Mouse (Mus musculus): ENCODE results near the gene Lgr6.
A peak's percentile ranks its signal among the peaks of the same experiment; 100 is the strongest.

The Lgr6 gene

DNA sequence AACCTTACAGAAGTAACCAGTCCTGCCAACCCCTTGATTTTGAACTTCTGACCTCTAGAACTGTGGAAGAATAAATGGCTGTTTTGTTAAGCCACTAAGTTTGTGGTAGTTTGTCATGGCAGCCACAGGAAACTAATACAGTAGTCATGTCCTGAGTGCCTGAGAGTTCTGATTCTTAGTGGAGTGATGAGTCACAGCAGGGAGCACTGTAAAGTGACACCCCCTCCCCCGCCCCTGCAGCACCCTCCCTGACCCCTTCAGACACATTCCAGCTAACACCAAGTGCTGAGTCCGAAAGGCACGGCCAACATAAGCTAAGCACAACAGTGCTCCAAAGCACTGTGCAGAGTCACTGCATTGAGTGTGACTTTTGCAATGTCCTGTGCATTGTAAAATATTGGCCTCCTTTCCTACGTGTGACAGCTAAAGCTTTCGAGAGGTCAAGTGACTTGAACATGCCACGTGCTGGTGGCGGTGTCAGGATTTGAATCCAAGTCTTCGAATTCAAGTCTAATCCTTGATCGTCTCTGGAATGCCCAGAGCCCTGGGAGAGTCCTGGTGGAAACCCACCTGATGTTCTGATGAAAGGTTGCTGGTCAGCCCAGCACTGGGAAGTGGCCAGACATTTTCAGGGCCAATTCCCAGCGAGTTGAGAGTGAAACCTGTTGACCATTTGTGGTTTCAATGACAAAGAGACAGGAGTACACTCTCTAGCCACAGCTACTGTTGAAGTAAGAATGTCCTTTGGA is 88.0 kb downstream of the Lgr6 start:
- DNase-seq (ENCODE audit: low read depth, low spot score): no peak

DNA sequence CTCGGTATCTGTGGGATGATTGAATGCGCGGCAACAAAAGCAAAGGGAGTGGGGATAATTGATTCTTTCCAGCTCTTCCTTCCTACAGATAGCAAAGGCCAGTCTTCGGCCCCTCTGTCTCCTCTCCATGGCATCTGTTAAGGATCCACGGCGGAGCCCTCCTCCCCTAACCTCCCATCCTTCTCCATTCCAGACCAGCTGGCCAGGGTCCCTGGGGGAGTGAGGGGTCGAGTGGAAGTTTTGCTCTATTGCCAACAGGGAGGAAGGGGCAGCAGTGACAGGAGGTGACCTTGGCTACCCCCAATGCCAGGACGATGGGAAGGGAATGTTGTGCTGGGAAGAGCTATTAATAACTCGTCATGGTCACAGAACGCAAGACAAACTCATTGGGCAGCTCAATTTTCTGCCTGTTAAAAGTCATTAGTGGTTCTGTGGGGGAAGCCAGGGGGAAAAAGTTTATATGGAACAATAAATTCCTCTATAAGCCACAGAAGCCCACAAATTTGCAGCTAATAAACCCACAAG is 90.1 kb downstream of the Lgr6 start:
- no peak for DNase-seq (ENCODE audit: low read depth, low spot score)

DNA sequence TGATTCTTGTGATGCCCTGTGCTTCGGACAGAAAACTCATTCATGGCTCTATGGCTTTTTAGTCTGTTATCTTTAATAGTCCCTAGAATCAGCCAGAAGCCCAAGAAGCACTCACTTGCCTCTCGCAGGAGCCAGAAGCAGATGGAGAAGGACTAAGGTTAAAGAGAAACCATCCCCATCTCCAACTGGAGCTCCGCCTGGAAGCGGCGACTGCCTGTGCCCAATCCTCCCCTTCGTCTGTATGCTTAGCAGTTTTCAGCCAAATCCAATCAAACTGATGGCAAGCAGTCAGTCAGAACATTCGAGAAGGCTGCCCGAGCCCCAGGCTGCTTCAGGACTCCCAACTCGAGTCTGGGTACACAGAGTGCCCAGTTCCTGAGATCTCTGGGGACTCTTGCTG is 92.6 kb downstream of the Lgr6 start:
- DNase-seq (ENCODE audit: low read depth, low spot score): no peak

DNA sequence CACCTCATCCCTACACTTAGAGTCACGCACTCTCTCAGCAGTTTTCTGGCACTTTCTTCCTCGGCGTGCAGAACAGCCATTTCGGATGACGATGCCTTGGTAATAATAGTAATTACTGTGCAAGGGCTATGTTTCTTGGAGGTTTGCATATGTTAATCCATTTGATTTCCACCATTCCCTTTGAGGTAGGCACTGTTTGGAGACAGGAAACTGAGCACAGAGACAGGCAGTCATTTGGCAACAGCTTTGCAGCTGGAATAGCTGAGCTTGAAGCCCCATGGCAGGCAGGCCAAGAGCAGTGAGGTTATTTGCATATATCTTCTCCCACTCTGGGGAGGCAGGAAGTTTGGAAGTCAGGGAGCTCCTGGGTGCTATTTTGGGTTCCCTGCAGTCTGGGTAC is 93.2 kb downstream of the Lgr6 start:
- DNase-seq (ENCODE audit: low read depth, low spot score): no peak

DNA sequence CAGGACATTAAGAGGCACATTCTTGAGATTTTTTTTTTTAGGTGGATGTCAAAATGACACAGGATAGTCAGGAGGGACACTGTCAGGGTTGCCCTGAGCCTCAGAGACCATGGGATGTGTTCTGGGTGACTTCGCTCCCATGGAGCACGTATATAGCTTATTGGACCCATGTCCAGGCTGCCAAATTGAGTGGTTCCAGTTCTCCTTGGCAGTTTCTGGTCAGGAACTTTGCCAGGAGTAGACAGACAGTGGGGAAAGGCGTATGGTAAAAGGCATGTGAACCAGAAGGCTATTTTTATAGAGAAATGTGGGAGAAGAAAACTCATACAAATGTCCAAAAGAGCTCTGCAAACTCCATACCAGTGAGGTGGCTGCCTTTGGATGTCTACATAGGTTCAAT is 95.2 kb downstream of the Lgr6 start:
- DNase-seq (ENCODE audit: low read depth, low spot score): no peak

DNA sequence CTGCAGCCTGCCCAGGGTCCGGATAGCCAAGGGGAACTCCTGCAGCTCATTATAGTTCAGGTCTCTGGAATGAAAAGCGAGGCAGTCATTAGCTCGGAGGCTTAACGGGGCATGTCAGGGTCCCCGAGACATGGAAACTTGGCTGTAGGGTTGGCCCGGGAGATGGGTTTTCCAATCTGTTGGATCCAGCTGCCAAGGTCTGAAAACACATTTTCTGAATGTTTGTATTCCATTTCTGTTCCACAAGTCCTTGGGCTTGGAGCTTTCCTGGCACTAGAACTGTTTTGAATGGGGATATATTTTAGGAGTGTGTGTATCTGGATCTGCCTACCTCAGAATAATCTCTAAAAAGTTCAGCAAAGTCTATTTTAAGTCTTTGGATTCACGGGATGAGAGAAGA is 99.4 kb downstream of the Lgr6 start:
- DNase-seq (ENCODE audit: low read depth, low spot score): no peak

DNA sequence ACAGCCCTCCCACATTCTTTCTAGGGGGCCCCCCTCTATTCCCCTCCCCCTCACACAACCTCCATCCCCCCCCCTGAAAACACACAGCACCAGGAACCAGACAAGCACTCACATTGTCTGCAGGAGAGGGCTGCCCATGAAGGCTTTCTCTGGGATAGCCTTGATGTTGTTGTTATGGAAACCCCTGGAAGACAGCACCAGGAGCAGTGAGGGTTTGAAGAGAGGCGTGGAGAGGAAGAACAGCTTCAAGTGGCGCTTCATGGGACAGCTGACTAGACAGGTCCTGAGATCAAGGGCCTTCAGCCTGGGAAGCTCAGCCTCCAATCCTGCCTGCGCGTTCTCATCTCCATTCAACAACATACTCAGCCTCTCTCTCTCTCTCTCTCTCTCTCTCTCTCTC is 101.7 kb downstream of the Lgr6 start:
- DNase-seq (ENCODE audit: low read depth, low spot score): no peak

DNA sequence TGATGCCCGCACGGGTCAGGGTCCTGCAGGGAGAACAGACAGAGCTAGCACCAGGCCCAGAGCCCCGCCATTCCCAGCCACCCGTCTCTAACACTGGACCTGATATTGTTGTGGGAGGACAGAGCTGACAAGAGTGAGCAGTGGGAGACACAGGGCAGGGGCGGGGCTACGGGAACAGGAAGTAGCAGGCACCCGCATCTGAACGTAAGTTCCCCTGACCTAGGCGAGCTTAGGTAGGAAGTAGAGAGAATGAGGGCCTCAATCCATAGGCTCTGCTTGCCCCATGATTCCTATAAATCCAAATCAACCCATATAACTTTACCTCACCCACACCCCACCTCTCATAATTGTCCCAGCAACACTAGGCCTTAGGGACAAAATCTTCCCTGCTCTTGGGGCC is 104.5 kb downstream of the Lgr6 start:
- no peak for DNase-seq (ENCODE audit: low read depth, low spot score)

DNA sequence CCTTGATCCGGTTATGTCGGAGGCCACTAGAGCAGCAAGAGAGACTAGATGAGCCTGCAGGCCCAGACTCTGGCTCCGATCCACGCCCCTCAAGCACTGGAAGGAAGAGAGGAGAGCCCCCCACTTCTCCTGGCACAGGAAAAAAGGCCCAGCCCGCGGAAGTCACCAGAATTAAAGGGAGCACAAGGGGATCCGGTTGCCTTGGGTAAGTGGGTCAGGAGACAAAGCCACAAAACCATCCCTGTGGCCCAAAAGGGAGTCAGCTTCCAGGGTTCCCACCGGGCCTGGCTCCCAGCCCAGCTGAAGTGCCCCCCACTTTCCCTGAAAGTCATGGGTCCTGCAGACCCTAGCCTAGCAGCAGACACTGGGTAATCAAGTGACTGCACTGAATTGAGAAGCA is 106.8 kb downstream of the Lgr6 start:
- DNase-seq (ENCODE audit: low read depth, low spot score): no peak

DNA sequence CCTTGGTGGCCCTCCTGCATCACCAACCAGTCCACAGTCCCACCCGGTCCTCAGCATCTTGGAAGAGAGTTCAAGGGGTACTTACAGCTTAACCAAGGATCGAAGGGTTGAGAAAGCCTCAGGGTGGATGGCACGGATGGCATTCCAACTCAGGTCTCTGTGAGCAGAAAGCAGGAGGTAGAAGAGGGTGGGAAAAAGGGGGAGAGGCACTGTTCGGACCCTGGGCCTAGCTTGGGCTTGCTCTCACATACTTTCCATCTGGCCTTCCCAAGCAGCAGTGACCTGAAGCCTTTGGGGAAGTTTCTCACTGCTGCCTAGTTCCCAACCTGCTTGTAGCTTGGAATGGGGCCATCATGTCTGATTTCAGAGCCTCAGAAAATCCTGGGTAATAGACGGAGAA is 107.5 kb downstream of the Lgr6 start:
- DNase-seq (ENCODE audit: low read depth, low spot score): no peak

DNA sequence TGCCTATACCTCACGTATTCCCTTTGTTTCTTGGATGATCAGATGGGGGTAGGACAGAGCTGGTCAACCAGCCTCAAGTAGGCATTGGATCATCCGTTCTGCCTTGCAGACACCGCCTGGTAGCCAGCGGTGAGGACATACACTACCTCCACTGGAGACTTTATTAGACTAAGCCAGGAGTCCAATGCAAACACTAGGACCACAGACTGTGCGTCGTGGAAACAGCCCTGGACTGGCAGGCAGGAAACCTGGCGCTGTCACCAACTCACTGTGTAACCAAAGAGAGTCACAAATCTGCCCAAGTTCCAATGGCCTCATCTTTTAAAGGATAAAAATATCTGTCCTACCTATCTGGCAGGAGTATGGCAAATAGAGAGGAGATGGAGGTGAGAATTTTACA is 108.6 kb downstream of the Lgr6 start:
- no peak for DNase-seq (ENCODE audit: low read depth, low spot score)

DNA sequence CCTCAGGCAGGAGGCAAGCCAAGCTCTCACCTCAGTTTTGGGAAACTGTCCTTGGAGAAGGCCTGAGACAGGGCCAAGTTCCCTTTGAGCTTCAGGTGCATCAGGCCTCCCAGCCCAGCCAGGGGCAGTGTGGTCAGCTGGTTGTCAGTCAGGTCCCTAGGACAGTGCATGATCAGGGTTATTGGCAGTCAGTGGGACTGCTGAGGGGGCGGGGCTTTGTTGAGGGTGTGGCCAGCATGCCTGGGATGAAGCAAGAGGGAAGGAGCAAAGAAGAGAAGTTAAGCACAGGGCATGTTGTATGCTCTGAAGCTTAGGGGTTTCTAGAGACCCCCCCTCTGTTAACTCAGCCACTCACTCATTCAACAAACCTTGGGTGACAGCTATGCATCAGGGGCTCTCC is 109.1 kb downstream of the Lgr6 start:
- no peak for DNase-seq (ENCODE audit: low read depth, low spot score)

DNA sequence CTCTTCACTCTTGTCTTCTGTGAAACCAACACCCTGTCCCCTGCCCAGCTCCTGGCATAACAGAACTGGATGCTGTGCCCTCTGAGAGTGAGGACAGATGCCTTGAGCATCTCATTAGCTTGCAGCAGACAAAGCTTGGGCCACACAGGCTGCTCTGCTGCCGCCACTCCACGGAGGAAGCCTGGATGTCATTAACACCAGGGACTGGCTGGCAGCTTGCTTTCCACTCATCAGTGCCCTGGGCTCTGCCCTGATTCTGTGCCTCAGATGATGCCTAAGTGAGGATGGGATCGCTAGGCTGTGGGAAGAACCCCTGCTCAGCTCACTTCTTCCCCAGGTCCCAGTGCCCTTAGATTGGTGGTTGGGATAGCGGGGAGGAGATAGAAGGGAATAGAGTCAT is 109.6 kb downstream of the Lgr6 start:
- DNase-seq (ENCODE audit: low read depth, low spot score): no peak

DNA sequence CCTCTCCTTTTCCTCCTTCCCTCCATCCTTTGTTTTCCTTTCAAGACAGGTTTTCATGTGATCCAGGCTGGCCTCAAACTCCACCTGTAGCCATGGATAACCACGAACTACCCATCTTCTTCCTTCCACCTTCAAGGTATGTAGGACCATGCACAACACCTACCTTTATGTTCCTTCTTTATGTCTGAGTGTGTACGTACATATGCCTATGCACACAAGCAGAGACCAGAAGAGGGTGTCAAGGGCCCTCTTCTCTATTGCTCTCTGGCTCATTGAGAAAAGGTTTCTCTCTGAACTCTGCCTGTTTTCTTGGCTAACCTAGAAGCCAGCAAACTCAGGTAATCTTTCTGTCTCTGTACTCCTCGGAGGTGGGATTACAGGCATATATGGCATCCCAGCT is 110.3 kb downstream of the Lgr6 start:
- DNase-seq (ENCODE audit: low read depth, low spot score): no peak

DNA sequence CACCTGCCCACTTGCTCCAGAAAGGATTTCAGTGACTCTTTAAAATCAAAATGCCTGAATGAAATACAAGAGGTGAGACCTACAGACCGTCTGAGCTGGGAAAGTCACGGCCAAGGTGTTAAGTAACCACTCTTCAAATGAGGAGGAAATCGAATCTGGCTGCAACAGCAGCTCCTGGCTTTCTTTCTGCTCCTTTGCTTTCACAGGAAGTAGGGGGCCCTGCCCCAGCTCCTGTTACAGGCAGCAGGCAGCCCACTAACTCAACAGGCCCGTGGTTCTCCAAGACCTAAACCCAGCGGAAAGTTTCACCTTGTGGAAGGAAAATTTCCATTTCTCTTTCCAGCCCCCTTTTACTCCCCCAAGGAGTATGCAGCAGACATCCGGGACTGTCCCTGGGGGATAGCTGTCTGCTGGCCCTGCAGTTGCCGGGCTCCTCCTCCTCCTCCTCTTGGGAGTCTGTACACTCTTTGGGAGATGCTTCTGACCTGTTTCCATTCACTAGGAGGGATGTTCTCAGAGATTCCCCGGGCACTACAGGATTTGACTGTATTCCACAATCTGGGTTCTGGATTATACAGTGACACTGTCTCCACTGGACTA is 112.9 kb downstream of the Lgr6 start:
- no peak for DNase-seq (ENCODE audit: low read depth, low spot score)

DNA sequence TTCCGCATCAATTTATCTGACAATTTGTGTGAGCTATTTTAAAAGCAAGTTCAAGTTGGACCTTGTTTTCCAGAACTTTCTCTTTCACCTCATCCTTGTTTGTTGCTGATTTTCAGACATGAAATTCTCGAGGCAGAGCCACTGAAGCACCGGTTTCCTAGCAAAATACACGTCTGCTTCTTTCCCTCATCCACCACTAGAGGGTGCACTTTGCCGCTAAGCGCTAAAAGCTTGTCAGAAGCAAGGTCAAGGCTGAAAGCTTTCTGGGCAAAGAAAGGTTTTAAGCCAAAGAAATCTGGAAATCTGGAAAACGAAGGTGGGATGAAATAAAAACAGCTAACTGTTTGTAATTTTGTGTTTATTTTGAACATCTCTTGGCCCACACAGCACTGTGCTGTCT is 115.7 kb downstream of the Lgr6 start:
- DNase-seq (ENCODE audit: low read depth, low spot score): peak; percentile 62

DNA sequence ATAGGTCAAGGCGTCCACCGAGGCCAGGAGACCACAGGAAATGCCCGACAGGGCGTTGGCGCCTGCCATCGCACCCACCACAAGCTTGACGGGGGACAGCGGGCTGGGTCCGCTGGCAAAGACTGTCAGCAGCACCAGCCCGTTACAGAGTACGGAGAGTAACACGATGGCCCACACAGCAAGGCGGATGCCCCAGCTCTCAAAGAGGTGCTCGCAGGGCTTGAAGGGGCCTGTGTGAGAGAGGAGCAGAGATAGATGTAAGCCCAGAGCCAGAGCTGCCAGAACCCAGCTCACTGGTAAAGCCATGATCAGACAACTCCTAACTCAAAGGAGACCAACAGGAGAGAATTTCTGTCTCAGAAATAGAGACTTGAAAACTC is 117.1 kb downstream of the Lgr6 start:
- no peak for DNase-seq (ENCODE audit: low read depth, low spot score)

DNA sequence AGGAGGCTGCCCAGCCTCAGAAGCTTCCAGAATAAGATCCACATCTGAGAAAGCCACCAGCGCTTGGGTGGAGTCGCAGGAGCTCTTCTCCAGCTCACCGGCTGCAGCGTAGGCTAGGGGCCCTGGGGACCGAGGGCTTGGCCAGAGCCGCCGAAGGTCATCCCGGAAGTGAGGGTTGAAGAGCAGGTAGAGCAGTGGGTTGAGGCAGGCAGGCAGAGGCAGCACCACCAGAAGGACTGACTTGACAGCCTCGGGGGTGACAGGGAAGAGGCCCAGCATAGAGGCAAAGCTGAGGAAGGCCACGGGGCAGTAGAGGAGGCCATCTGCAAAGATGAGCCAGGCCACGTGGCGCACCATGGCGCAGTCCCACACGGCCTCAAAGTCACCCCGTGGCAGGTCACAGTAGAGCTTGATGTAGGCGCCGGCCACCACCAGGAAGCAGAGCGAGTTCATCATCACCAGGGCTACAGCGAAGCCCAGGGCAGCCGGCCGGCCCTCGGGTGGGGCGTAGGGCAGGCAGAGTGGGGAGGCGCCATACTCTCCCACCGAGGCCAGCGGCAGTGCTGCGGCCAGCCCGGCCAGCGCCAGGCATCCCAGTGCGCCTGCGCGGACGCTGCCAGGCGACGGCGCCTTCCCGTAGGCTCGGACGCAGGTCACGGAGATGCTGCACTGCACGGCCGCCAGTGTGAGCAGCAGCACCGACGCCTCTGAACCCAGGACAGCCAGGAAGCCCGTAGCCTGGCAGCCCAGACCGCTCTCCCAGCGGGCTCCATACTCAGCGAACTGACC is 117.7 kb downstream of the Lgr6 start:
- DNase-seq (ENCODE audit: low read depth, low spot score): peak; percentile 25

DNA sequence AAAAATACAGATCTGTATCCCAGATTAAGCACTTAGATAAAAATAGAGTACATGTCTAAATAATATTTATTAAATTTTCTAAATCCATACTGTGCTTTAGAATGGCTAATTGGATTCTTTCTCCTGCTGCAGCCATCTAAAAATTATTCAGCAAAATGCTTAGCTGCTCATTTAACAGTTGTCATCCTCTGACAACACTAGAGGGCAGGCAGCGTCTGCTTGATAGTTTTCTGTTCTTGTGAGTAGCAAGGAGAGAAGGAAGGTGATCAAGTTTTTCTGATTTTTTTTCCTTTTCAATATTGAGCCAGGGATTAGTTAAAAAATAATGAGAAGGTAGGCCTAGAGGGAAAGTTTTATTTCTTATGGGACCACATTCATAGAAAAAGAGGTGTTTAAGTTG is 132.2 kb downstream of the Lgr6 start:
- DNase-seq (ENCODE audit: low read depth, low spot score): no peak

DNA sequence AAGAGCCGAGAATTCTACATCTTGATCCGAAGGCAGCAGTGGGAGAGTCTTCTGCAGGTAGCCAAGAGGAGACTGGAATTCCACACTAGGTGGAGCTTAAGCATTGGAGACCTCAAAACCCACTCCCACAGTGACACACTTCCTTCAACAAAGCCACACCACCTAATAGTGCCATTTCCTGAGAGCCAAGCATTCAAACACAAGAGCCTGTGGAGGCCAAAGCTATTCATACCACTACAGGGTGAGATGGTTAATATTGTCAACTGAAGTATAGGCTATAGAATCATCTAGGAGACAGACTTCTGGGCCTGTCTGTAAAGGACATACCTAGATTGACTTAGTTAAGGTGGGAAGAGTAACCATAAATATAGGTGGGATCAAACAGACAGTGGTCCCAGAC is 139.6 kb downstream of the Lgr6 start:
- DNase-seq (ENCODE audit: low read depth, low spot score): no peak

DNA sequence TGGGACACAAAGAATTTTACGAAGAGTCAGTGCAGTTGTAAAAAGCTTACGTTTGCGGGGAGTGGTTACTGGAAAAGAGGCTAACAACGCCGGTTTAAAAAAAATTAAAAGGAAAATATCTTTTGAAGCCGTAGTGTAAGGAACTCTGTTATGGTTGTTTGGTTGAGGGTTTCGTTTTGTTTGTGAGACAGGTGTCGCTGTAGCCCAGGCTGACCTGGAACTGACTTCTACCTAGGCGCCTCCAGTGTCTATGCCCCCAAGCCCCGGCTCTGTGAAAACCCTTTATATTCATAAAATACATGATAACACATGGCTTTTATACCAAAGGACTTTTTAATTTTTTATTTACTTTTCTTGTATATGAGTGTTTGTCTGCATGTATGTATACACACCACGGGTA is 142.3 kb downstream of the Lgr6 start:
- DNase-seq (ENCODE audit: low read depth, low spot score): no peak

DNA sequence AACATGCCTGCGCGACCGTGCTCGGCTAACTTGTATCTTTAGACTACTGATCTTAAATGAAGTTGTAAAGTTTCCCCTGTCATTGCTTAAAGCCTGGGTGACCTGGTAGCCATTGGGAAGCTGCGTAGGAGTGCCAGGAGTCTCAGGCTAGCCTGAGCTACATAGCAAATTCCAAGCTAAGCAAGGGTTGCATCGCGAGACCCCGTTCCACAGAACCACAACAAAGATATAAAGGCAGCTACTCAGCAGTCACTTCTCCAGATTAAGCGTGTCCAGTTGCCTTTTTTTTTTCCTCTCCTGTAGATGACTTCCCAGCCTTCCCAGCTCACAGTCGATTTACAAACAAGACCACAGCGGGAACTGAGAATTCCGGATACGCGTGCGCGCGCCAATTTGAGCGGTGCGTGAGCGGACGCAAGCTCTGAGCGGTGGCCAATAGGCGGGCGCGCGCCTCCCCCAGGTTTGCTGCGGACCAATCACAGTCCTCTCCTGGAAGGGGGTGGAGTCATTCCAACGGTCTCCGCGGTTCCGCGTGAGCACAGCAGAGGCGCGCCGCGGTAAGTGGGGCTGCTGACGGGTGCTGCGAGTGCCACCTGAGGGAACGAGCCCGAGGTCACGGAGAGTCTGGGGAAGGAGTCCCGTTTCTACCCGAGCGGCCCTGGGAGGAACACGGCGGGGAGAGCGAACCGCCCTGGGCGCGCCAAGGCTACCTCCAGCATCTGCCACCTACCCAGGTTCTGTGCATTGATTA is 142.8 kb downstream of the Lgr6 start, which contains the start of gene Ube2t:
Ube2t (plus strand) TSS at position 513 of the 751 bp plus-strand sequence.
- peak; percentile 77 for DNase-seq (ENCODE audit: low read depth, low spot score)

Data from retina, adult 2 months (tissue).